Mouse (Mus musculus) liver, postnatal 0 days (tissue): ENCODE measurements around the gene Sae1.

ENCODE experiments used
- CTCF ChIP-seq: sonication (generic); IDR thresholded peaks from 2 replicates; pipeline ENCODE4 v1.5.1; 2016; ENCODE audit warnings: antibody characterized with exemption, low read depth
- EP300 ChIP-seq: IDR thresholded peaks from 2 replicates; pipeline ENCODE4 v1.6.1; 2016; ENCODE audit warnings: antibody characterized with exemption, low read depth, mild to moderate bottlenecking

GRCm38 (mm10) chr7:16422222-16422856 is 34.7 kb upstream of the Sae1 start:
- TF ChIP-seq CTCF, result no peak
- no peak for TF ChIP-seq EP300
